Mouse (Mus musculus) liver, adult 2 months (tissue): ENCODE data around the gene Rack1.
A peak's percentile ranks its signal among the peaks of the same experiment; 100 is the strongest.

Experiments
- CTCF ChIP-seq: fragments of 200-500 bp; IDR thresholded peaks from 2 replicates; pipeline ENCODE4 v1.5.1; 2011; ENCODE audit warnings: low read depth, low read length, control low read depth
- POLR2A ChIP-seq: fragments of 200-500 bp; IDR thresholded peaks from 2 replicates; pipeline ENCODE4 v1.6.1; 2011; ENCODE audit warnings: low read length, control low read depth; ENCODE audit not compliant: insufficient read depth; ENCODE audit errors: extremely low read depth

DNA sequence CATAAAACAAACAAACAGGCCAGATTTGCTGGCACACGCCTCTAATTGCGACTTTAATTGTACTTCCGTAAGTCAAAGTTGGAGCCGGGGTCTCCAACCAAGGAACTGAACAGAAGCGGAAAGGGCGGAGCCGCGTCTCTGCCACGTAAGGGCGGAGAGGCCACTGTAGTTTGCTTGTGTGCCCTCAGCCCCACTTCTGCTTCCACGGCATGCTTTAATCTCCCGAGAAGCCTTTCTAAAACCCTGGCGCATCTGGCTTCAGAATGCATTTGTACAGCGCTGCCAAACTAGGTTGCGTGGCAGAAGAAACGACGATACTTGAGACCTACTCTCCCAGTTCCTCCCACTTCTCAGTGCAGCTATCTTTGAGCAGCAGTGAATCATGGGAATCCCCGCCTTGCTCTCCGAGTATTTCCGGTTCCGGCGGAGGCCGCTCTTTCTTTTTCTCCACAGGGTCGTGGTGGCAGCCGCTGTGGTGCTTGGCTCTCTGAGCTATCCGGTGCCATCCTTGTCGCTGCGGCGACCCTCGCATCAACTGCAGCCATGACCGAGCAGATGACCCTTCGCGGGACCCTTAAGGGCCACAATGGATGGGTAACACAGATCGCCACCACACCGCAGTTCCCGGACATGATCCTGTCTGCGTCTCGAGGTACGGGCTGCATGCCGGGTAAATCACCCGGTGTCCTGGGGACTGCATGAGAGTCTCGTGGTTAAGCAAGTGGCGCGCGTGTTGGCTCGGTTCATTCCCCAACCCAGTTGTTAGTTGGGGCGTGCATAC, at the start of gene Rack1:
- TF ChIP-seq POLR2A (peak; percentile 74), CTCF (no peak)
